Mouse (Mus musculus): ENCODE measurements around the gene Dusp16.

DNA sequence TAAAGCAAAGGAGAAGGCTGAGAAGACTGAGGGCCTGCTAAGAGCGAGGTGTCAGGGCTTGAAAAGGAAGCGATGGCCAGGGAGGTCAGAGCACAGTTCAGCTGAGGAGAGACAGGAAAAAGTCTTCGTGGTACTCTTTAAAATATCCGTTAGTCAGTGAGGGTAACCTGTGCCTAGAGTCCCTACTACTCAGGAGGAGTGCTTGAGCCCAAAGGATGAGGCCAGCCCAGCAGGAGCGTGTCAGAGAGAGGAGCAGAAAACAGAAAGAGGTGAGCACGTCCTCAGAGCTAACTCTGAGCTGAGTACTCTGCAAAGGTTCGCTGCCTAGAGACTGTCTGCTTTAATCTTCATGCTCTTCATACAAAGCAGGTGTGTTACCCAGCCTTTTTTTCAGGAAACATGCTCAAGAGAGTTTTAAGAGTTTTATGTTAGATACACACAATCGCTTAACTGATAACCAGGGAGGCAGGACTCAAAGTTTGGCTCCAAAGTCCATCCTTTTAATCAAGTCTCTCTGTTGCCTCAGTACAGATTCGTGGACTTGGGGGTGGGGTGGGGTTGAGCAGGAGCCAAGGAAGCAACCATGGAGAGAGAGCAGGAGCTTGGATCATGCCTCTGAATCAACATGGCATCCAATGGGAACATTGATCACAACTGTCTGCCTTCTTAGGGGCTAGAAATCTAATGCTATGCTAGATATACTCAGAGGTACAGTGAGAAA, 68.4 kb downstream of the Dusp16 start:
- TF ChIP-seq CTCF (IDR thresholded peaks at IDR 0.05; ENCODE audit: low read depth) (no peak), EP300 (IDR thresholded peaks at IDR 0.05; ENCODE audit: low read depth) (peak; percentile 57; the same call in 1 of the 2 replicates)

Measured in liver, postnatal 0 days (tissue).